Mouse (Mus musculus) embryonic facial prominence, embryonic 10.5 days (tissue): Measurements from ENCODE around the gene Olfr1509. TPM values are rescaled to one million over a fixed set of nuclear protein-coding genes. Genes with fewer than 3 reads are reported as not detected.
"Not testable (repeated sequence)": the region's sequence is repeated elsewhere in the genome, so short reads cannot be mapped to it uniquely, and the experiment has no call there.

Experiments
- DNase-seq: peaks from one replicate; pipeline ENCODE4 v3.0.0-alpha.2; 2017; ENCODE audit warnings: low spot score
- H3K27ac ChIP-seq: fragments of 300-500 bp; sonication (generic); replicated peaks from 2 replicates; pipeline ENCODE4 v1.5.1; 2016; ENCODE audit warnings: mild to moderate bottlenecking
- H3K27me3 ChIP-seq: fragments of 300-500 bp; sonication (generic); replicated peaks from 2 replicates; pipeline ENCODE4 v1.6.1; 2016; ENCODE audit warnings: low read depth, mild to moderate bottlenecking; ENCODE audit not compliant: poor library complexity, severe bottlenecking
- H3K36me3 ChIP-seq: fragments of 300-500 bp; sonication (generic); replicated peaks from 2 replicates; pipeline ENCODE4 v1.6.1; 2016; ENCODE audit warnings: mild to moderate bottlenecking, moderate library complexity
- H3K4me1 ChIP-seq: fragments of 300-500 bp; sonication (generic); 2 replicates; pipeline ENCODE4 v1.6.1; 2016
- H3K4me3 ChIP-seq: fragments of 300-500 bp; sonication (generic); 2 replicates; pipeline ENCODE4 v1.5.1; 2016; ENCODE audit warnings: mild to moderate bottlenecking, moderate library complexity
- H3K9me3 ChIP-seq: fragments of 300-500 bp; sonication (generic); 2 replicates; pipeline ENCODE4 v1.6.1; 2016; ENCODE audit warnings: mild to moderate bottlenecking
- WGBS: fragments of 180-500 bp; shearing (Covaris S2); methylation state at CpG from one replicate; pipeline ENCODE4 v1.1.7; 2016; 5-methylcytosine and 5-hydroxymethylcytosine counted together
- polyA plus RNA-seq: library from polyadenylated mRNA; unstranded; fragments of >200 nt; fragmentation: Nextera tagmentation; extraction: Ambion mirVana; gene quantifications from 2 replicates; pipeline ENCODE4 v1.2.1, GENCODE M21; 2016

Gene Olfr1509
- polyA plus RNA-seq: not detected in 2 replicates

DNA sequence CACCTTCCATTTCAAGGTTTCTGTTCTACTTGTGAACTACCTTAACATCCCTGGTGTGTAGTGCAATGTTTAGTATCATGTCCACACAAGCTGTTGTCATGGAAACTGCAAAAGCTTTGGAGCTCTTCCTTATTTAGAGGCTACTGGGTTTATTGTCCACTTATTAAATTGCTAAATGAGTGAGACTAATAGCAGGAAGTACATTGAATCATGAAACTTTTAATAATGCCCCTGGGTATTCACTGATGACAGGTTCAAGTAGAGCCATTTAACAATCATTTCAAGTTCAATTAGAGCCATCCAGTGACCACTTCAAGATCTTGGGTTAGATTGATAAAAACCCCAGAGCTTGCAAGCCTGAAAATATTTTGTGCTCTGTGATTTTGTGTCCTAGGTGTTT is at the start of gene Olfr1509:
Gene Olfr1509, plus strand, starts transcription at position 301 of the 400 bp plus-strand sequence.
- DNase-seq: no peak
- H3K9me3 ChIP-seq: no peaks in the 10 kb centered on the region
- H3K27me3 ChIP-seq: no peaks in the 10 kb centered on the region
- no peaks in the 10 kb centered on the region for H3K4me1 ChIP-seq
- no peaks in the 10 kb centered on the region for H3K36me3 ChIP-seq
- H3K4me3 ChIP-seq: no peak within 1 kb of the TSS
- no peak within 1 kb of the TSS for H3K27ac ChIP-seq

DNA sequence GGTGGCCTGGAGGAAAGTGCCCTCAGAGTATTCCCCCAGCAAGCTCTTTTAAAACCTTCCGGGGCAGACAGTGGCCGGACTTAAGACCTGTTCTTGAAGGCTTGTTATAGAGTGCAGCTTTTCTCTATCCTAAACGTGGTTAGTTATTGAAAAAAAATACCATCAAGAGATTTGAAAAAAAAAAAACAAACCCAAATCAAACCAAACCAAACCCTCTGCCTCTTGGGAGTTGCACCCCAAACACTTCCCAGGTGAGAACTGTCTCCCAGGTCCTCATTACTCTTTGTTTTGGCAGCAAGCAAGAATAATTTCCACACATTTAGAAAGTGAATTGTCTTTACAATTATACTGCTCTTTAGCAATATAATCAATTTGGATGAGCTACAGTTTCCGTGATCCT is 45.5 kb upstream of the Olfr1509 start, which contains the start of gene Olfr1511:
Gene Olfr1511, minus strand, starts transcription at position 101 of the 400 bp plus-strand sequence.
- no peak within 1 kb of the TSS for H3K4me3 ChIP-seq
- H3K4me1 ChIP-seq: no peaks in the 10 kb centered on the region
- H3K9me3 ChIP-seq: no peaks in the 10 kb centered on the region
- no peak within 1 kb of the TSS for H3K27ac ChIP-seq
- no peaks in the 10 kb centered on the region for H3K27me3 ChIP-seq
- no peaks in the 10 kb centered on the region for H3K36me3 ChIP-seq
- no peak for DNase-seq
- WGBS: 84% methylated on average over 4 of the region's 4 CpGs

DNA sequence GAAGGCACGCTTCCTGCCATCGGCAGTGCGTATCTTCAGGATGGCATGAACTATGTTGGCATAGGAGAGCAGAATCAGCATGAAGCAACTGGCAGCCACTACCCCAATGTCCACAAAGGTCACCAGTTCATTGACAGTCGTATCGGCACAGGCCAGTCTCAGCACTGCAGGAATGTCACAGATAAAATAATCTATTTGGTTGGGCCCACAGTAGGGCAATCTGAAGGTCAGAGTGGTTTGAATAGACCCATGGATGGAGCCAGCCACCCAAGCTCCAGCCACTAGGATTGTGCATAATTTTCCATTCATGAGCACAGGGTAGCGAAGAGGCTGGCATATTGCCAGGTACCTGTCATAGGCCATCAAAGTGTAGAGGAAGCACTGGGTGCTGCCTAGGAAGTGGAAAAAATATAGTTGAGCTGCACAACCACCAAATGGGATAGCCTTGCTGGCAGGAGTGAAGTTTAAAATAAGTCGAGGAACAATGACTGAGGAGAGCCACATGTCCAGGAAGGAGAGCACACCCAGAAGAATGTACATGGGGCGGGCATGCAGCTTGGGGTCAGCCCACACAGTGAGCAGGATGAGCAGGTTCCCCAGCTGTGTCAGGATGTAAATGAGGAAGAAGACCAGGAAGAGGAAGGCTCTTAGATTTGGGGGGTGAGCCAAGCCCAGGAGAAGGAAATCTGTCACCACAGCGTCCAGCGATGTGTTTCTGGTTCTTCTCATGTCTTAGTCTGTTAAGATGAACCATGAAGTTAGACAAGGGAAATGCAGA is 32.5 kb upstream of the Olfr1509 start:
- H3K9me3 ChIP-seq, H3K4me1 ChIP-seq, DNase-seq, H3K36me3 ChIP-seq, H3K27ac ChIP-seq, H3K4me3 ChIP-seq, H3K27me3 ChIP-seq: not testable (repeated sequence)
- 86% methylated on average over 9 of the region's 10 CpGs for WGBS

DNA sequence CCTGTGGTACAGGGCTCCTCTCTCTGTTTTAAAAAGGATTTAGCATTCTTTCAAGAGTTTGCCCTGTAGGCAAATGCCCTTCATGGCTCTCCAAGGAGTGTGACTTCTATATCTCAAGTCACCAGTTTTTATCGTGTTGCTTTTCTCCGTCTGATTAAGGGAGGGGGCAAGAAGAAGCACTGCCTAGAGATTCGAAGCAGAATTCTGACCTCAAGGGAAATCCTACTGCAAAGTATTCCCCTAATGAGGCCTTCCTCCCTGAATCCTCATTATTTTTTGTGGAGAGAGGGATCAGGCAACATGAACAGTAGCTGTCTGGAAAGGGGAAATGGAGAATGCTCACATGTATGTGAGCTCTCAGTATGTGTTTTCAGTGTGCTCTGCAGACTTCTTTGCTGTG is 28.5 kb upstream of the Olfr1509 start, which contains the start of gene Olfr1510:
Gene Olfr1510, minus strand, starts transcription at position 101 of the 400 bp plus-strand sequence.
- WGBS: 85% methylated on average over 3 of the region's 3 CpGs
- DNase-seq: no peak
- no peaks in the 10 kb centered on the region for H3K4me1 ChIP-seq
- no peaks in the 10 kb centered on the region for H3K36me3 ChIP-seq
- H3K27ac ChIP-seq: no peak within 1 kb of the TSS
- H3K9me3 ChIP-seq: no peaks in the 10 kb centered on the region
- H3K4me3 ChIP-seq: no peak within 1 kb of the TSS
- H3K27me3 ChIP-seq: no peaks in the 10 kb centered on the region

DNA sequence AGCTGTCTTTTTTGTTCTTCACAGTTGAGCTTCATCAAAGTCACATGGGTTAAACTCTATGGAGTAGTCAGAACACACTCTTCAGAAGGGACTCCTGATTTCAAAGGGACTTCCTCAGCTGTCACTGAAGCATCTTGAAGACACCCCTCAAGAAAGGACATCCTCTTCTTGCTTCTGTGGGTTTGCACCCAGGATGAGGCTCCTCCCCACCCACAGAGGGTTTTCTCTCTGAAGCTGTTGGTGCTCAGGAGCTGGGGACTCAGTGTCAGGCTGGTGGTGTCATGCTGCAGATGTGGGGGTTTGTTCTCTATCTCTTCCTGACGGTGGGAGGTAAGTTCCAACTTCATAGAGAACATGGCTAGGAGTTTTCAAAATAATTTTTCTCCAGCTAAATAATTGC is 15.1 kb upstream of the Olfr1509 start:
- Histone ChIP-seq H3K36me3 (no peaks in the 10 kb centered on the region), H3K9me3 (peaks cover 6% of the 10 kb centered on the region; the same call in 1 of the 2 replicates), H3K4me1 (0 out of 2 replicates have a peak, but pooled peaks cover 5% of the 10 kb centered on the region), H3K27me3 (no peaks in the 10 kb centered on the region), H3K4me3 (no peak overlapping the region), H3K27ac (no peak overlapping the region)
- WGBS: 92% methylated on average over 1 of the region's 1 CpGs
- DNase-seq: no peak

DNA sequence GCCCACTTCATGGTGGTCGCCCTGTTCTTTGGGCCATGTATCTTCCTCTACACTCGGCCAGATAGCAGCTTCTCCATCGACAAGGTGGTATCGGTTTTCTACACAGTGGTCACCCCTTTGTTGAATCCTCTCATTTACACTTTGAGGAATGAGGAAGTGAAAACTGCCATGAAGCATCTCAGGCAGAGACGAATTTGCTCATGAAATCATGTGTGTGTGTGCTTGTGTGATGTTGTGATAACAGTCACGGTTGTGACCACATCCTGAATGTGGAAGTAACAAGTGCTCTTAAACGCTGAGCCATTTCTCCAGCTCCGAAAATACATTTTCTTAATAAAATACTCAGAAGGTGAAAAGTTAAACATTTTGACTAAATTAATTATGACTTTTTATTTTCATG is 8.3 kb downstream of the Olfr1509 start:
- Histone ChIP-seq H3K9me3 (0 out of 2 replicates have a peak, but pooled peaks cover 3% of the 10 kb centered on the region), H3K27ac (no peak overlapping the region), H3K4me1 (no peaks in the 10 kb centered on the region), H3K36me3 (no peaks in the 10 kb centered on the region), H3K27me3 (no peaks in the 10 kb centered on the region), H3K4me3 (no peak overlapping the region)
- 89% methylated on average over 8 of the region's 8 CpGs for WGBS
- no peak for DNase-seq

DNA sequence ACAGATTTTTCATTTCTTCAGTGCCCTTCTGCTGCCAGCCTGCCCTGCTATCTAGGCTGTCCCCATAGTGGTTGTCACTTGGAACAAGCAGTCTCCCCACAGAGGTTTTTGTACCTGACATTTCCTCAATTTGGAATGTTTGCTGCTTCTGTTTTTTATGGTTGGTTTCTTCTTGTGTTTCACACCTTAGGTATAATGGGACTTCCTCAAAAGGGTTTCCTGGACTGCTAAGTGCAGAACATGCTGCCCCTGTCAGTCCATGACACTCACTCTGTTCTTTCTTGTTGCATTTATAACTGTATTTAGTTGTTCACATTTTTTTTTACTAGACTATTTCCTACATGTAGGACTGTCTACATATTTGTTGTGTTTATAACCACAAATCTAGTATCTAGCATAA is 19.1 kb downstream of the Olfr1509 start:
- Histone ChIP-seq H3K4me1 (no peaks in the 10 kb centered on the region), H3K27ac (no peak overlapping the region), H3K27me3 (no peaks in the 10 kb centered on the region)

DNA sequence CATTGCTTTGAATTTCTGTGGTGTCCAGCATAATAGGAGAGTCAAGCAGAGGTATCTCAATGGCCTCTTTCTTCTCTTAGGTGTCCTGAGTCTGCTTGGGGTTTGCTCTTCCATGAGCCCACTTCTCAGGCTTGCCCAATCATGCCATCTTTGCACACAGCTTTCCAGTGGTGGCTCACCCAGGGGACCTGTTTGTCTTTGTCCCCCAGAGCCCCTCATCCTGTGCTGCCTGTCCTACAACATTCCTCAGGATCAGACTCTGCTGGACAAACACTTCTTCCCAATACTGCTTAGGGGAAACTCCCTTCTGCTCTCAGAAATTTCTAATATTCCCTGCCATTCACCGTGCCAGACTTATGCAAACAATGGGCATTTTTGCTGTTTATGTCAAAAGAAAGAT is 22.9 kb downstream of the Olfr1509 start:
- Histone ChIP-seq H3K36me3 (no peaks in the 10 kb centered on the region), H3K27ac (no peak overlapping the region), H3K9me3 (no peaks in the 10 kb centered on the region), H3K4me3 (no peak overlapping the region), H3K27me3 (no peaks in the 10 kb centered on the region), H3K4me1 (no peaks in the 10 kb centered on the region)
- WGBS: 84% methylated on average over 1 of the region's 1 CpGs
- no peak for DNase-seq

More for the DNA sequence above, 19.1 kb downstream of the Olfr1509 start:
- Histone ChIP-seq H3K4me3 (no peak overlapping the region), H3K9me3 (0 out of 2 replicates have a peak, but pooled peaks cover 3% of the 10 kb centered on the region), H3K36me3 (no peaks in the 10 kb centered on the region)
- DNase-seq: no peak

DNA sequence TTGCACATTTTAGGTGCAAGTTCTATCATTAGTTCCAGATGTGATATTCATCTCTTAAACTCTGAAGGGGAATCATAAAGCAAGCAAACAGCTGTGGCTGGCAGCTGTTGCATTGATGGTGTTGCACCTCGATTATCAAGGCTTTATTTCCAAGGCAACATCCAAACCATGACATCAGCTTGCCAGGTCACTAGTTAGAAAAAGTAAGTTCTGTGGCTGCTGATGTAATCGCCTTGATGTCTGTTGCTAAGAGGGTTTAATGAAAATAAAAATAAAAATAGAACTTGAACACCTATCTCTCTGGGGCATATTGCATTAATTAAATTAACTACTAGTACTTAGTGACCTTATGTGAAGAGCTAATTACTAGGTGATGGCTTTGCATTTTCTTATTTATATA is 24.6 kb downstream of the Olfr1509 start, which contains the start of gene Olfr1508:
Gene Olfr1508, minus strand, starts transcription at position 101 of the 400 bp plus-strand sequence.
- Histone ChIP-seq H3K27ac (no peak within 1 kb of the TSS), H3K4me1 (no peaks in the 10 kb centered on the region), H3K4me3 (no peak within 1 kb of the TSS), H3K9me3 (no peaks in the 10 kb centered on the region), H3K27me3 (no peaks in the 10 kb centered on the region), H3K36me3 (no peaks in the 10 kb centered on the region)
- DNase-seq: no peak
- 73% methylated on average over 2 of the region's 2 CpGs for WGBS

DNA sequence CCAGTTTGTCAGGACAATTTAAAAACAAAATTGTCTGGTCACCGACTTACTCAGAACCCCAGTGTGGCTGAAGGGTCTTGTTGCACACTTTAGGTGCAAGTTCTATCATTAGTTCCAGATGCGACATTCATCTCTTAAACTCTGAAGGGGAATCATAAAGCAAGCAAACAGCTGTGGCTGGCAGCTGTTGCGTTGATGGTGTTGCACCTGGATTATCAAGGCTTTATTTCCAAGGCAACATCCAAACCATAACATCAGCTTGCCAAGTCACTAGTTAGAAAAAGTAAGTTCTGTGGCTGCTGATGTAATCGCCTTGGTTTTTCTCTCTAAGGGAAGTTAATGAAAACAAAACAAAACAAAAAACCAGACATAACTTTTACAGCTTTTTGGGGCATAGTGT is 52.7 kb downstream of the Olfr1509 start, which contains the start of gene Olfr1507:
Gene Olfr1507, minus strand, starts transcription at position 234 of the 400 bp plus-strand sequence.
- H3K27me3 ChIP-seq: no peaks in the 10 kb centered on the region
- 76% methylated on average over 4 of the region's 4 CpGs for WGBS
- no peaks in the 10 kb centered on the region for H3K36me3 ChIP-seq

More for the DNA sequence above, 52.7 kb downstream of the Olfr1509 start, which contains the start of gene Olfr1507:
- H3K4me1 ChIP-seq: no peaks in the 10 kb centered on the region
- no peak for DNase-seq
- H3K27ac ChIP-seq: no peak within 1 kb of the TSS
- H3K4me3 ChIP-seq: no peak within 1 kb of the TSS
- no peaks in the 10 kb centered on the region for H3K9me3 ChIP-seq

Other genes with a start within 250 kb of the Olfr1509 start
- gene Supt16, start 245.6 kb upstream of the Olfr1509 start, polyA plus RNA-seq: 89.9 and 90.2 TPM in 2 replicates
- 51.2 and 51.7 TPM in 2 replicates for gene Chd8, start 185.2 kb upstream of the Olfr1509 start, polyA plus RNA-seq
- gene Tox4, start 163.8 kb upstream of the Olfr1509 start, polyA plus RNA-seq: 53.5 and 60.7 TPM in 2 replicates
- gene Rab2b, start 163.4 kb upstream of the Olfr1509 start, polyA plus RNA-seq: 22.7 and 25.8 TPM in 2 replicates
- 55.4 and 64.0 TPM in 2 replicates for gene Mettl3, start 137.9 kb upstream of the Olfr1509 start, polyA plus RNA-seq
- 50.3 and 51.9 TPM in 2 replicates for gene Sall2, start 114.2 kb upstream of the Olfr1509 start, polyA plus RNA-seq
- gene Olfr1513, start 86.6 kb upstream of the Olfr1509 start, polyA plus RNA-seq: not detected in 2 replicates
- not detected in 2 replicates for gene Olfr1512, start 63.8 kb upstream of the Olfr1509 start, polyA plus RNA-seq
- not detected in 2 replicates for gene Olfr1511, start 45.6 kb upstream of the Olfr1509 start, polyA plus RNA-seq
- gene Olfr1510, start 28.6 kb upstream of the Olfr1509 start, polyA plus RNA-seq: not detected in 2 replicates
- gene Olfr1508, start 24.5 kb downstream of the Olfr1509 start, polyA plus RNA-seq: not detected in 2 replicates
- not detected in 2 replicates for gene Olfr1507, start 52.8 kb downstream of the Olfr1509 start, polyA plus RNA-seq